Mouse (Mus musculus) embryonic facial prominence, embryonic 13.5 days (tissue): ENCODE measurements around the gene Gm44965. TPM values are rescaled to one million over a fixed set of nuclear protein-coding genes. Genes with fewer than 3 reads are reported as not detected.

Experiments used
- ATAC-seq: fragments of 200-750 bp; cut with Nextera tagmentation; 2 replicates; pipeline ENCODE4 v1.8.0; 2017; ENCODE audit warnings: low read depth; ENCODE audit not compliant: insufficient number of reproducible peaks, insufficient read depth, low FRiP score, low TSS enrichment
- H3K27ac ChIP-seq: fragments of 300-500 bp; sonication (generic); 2 replicates; pipeline ENCODE4 v1.5.1; 2015; ENCODE audit warnings: moderate library complexity, mild to moderate bottlenecking, inconsistent platforms
- H3K27me3 ChIP-seq: fragments of 300-500 bp; sonication (generic); 2 replicates; pipeline ENCODE4 v1.6.1; 2015; ENCODE audit warnings: mild to moderate bottlenecking, inconsistent platforms
- H3K36me3 ChIP-seq: fragments of 300-500 bp; sonication (generic); 2 replicates; pipeline ENCODE4 v1.6.1; 2015; ENCODE audit warnings: mild to moderate bottlenecking, inconsistent platforms
- H3K4me1 ChIP-seq: fragments of 300-500 bp; sonication (generic); 2 replicates; pipeline ENCODE4 v1.6.1; 2015; ENCODE audit warnings: inconsistent platforms
- H3K4me2 ChIP-seq: fragments of 300-500 bp; sonication (generic); 2 replicates; pipeline ENCODE4 v1.6.1; 2015; ENCODE audit warnings: moderate library complexity, mild to moderate bottlenecking, inconsistent platforms
- H3K4me3 ChIP-seq: fragments of 300-500 bp; sonication (generic); 2 replicates; pipeline ENCODE4 v1.5.1; 2015; ENCODE audit warnings: mild to moderate bottlenecking, inconsistent platforms
- H3K9ac ChIP-seq: fragments of 300-500 bp; sonication (generic); 2 replicates; pipeline ENCODE4 v1.6.1; 2015; ENCODE audit warnings: mild to moderate bottlenecking, inconsistent platforms
- H3K9me3 ChIP-seq: fragments of 300-500 bp; sonication (generic); 2 replicates; pipeline ENCODE4 v1.6.1; 2016; ENCODE audit warnings: inconsistent platforms
- WGBS: fragments of 180-500 bp; shearing (Covaris S2); methylation state at CpG from one replicate; pipeline ENCODE4 v1.1.7; 2015; ENCODE audit warnings: mixed read lengths; 5-methylcytosine and 5-hydroxymethylcytosine counted together
- polyA plus RNA-seq: library from polyadenylated mRNA; unstranded; fragments of >200 nt; fragmentation: Nextera tagmentation; extraction: Ambion mirVana; gene quantifications from 2 replicates; pipeline ENCODE4 v1.2.1, GENCODE M21; 2015

Gene Gm44965
- polyA plus RNA-seq, 1 experiment from 2014 or later, result not detected

GRCm38 (mm10) chr6:48646309-48646690 is 52.6 kb downstream of the Gm44965 start:
- no peak for ATAC-seq
- H3K27ac ChIP-seq, result no peak overlapping the region

GRCm38 (mm10) chr6:48646995-48647394 is 53.3 kb downstream of the Gm44965 start, which contains the start of gene Gimap8:
Gimap8 (plus strand) TSS chr6:48647234.
- H3K27ac ChIP-seq, result no peak within 1 kb of the TSS
- no peaks in the 10 kb centered on the region for H3K4me1 ChIP-seq
- no peak for ATAC-seq
- H3K9ac ChIP-seq, result no peak within 1 kb of the TSS
- no peaks in the 10 kb centered on the region for H3K36me3 ChIP-seq
- H3K4me3 ChIP-seq, result no peak within 1 kb of the TSS
- H3K4me2 ChIP-seq, result no peak within 1 kb of the TSS
- H3K9me3 ChIP-seq, result no peaks in the 10 kb centered on the region
- 49% methylated on average over 3 of the region's 3 CpGs for WGBS
- no peaks in the 10 kb centered on the region; the same call in 1 of the 2 replicates for H3K27me3 ChIP-seq

More at GRCm38 (mm10) chr6:48646309-48646690, 52.6 kb downstream of the Gm44965 start:
- no peaks in the 10 kb centered on the region; the same call in 1 of the 2 replicates for H3K27me3 ChIP-seq
- 82% methylated on average over 4 of the region's 4 CpGs for WGBS
- H3K36me3 ChIP-seq, result no peaks in the 10 kb centered on the region
- H3K9ac ChIP-seq, result no peak overlapping the region
- H3K4me1 ChIP-seq, result no peaks in the 10 kb centered on the region
- H3K4me2 ChIP-seq, result no peak overlapping the region
- no peak overlapping the region for H3K4me3 ChIP-seq
- H3K9me3 ChIP-seq, result no peaks in the 10 kb centered on the region

GRCm38 (mm10) chr6:48647611-48648010 is 53.9 kb downstream of the Gm44965 start:
- no peak overlapping the region for H3K4me3 ChIP-seq
- 77% methylated on average over 2 of the region's 2 CpGs for WGBS
- no peak overlapping the region for H3K9ac ChIP-seq
- no peaks in the 10 kb centered on the region for H3K9me3 ChIP-seq
- no peak overlapping the region for H3K4me2 ChIP-seq
- H3K27me3 ChIP-seq, result no peaks in the 10 kb centered on the region; the same call in 1 of the 2 replicates
- H3K4me1 ChIP-seq, result no peaks in the 10 kb centered on the region
- H3K27ac ChIP-seq, result no peak overlapping the region
- no peak for ATAC-seq
- H3K36me3 ChIP-seq, result no peaks in the 10 kb centered on the region

- Histone ChIP-seq H3K27me3 (no peaks in the 10 kb centered on the region; the same call in 1 of the 2 replicates), H3K9ac (no peak overlapping the region), H3K36me3 (no peaks in the 10 kb centered on the region), H3K4me2 (no peak overlapping the region), H3K4me1 (no peaks in the 10 kb centered on the region), H3K27ac (no peak overlapping the region), H3K4me3 (no peak overlapping the region), H3K9me3 (no peaks in the 10 kb centered on the region)
- ATAC-seq, result no peak
- 89% methylated on average over 4 of the region's 4 CpGs for WGBS
Measured at GRCm38 (mm10) chr6:48648779-48649178, 55.0 kb downstream of the Gm44965 start.

- Histone ChIP-seq H3K27ac (no peak overlapping the region), H3K36me3 (no peaks in the 10 kb centered on the region), H3K4me3 (no peak overlapping the region), H3K9ac (no peak overlapping the region), H3K27me3 (no peaks in the 10 kb centered on the region), H3K4me2 (no peak overlapping the region), H3K4me1 (no peaks in the 10 kb centered on the region), H3K9me3 (no peaks in the 10 kb centered on the region)
- ATAC-seq, result no peak
- WGBS, result 85% methylated on average over 9 of the region's 9 CpGs
Measured at GRCm38 (mm10) chr6:48650041-48650440, 56.3 kb downstream of the Gm44965 start.

- H3K9ac ChIP-seq, result no peak overlapping the region
- no peak for ATAC-seq
- no peaks in the 10 kb centered on the region for H3K27me3 ChIP-seq
- no peak overlapping the region for H3K4me3 ChIP-seq
- H3K36me3 ChIP-seq, result no peaks in the 10 kb centered on the region
- H3K4me1 ChIP-seq, result no peaks in the 10 kb centered on the region
- H3K4me2 ChIP-seq, result no peak overlapping the region
- H3K27ac ChIP-seq, result no peak overlapping the region
- H3K9me3 ChIP-seq, result no peaks in the 10 kb centered on the region
- 88% methylated on average over 5 of the region's 5 CpGs for WGBS
Measured at GRCm38 (mm10) chr6:48658721-48659120, 65.0 kb downstream of the Gm44965 start.

GRCm38 (mm10) chr6:48664750-48665149 is 71.0 kb downstream of the Gm44965 start:
- Histone ChIP-seq H3K27ac (no peak overlapping the region), H3K4me3 (no peak overlapping the region), H3K4me2 (no peak overlapping the region), H3K9me3 (no peaks in the 10 kb centered on the region), H3K36me3 (no peaks in the 10 kb centered on the region), H3K27me3 (no peaks in the 10 kb centered on the region), H3K4me1 (no peaks in the 10 kb centered on the region), H3K9ac (no peak overlapping the region)
- WGBS, result 78% methylated on average over 4 of the region's 4 CpGs
- ATAC-seq, result no peak

- no peak overlapping the region for H3K9ac ChIP-seq
- no peak overlapping the region for H3K4me3 ChIP-seq
- H3K27ac ChIP-seq, result no peak overlapping the region
- no peak for ATAC-seq
- H3K9me3 ChIP-seq, result no peaks in the 10 kb centered on the region
- no peaks in the 10 kb centered on the region for H3K36me3 ChIP-seq
- no peaks in the 10 kb centered on the region for H3K27me3 ChIP-seq
- H3K4me1 ChIP-seq, result no peaks in the 10 kb centered on the region
- WGBS, result 95% methylated on average over 9 of the region's 9 CpGs
- H3K4me2 ChIP-seq, result no peak overlapping the region
Measured at GRCm38 (mm10) chr6:48665471-48665870, 71.7 kb downstream of the Gm44965 start.

GRCm38 (mm10) chr6:48666159-48666586 is 72.4 kb downstream of the Gm44965 start:
- H3K27ac ChIP-seq, result no peak overlapping the region
- no peak overlapping the region for H3K4me3 ChIP-seq
- no peaks in the 10 kb centered on the region for H3K27me3 ChIP-seq
- H3K9ac ChIP-seq, result no peak overlapping the region
- no peak for ATAC-seq
- H3K36me3 ChIP-seq, result no peaks in the 10 kb centered on the region
- WGBS, result 51% methylated on average over 7 of the region's 7 CpGs
- H3K4me2 ChIP-seq, result no peak overlapping the region
- no peaks in the 10 kb centered on the region for H3K4me1 ChIP-seq
- H3K9me3 ChIP-seq, result no peaks in the 10 kb centered on the region

- no peak for ATAC-seq
- Histone ChIP-seq H3K27ac (no peak overlapping the region), H3K27me3 (no peaks in the 10 kb centered on the region), H3K4me2 (no peak overlapping the region), H3K4me1 (no peaks in the 10 kb centered on the region), H3K9me3 (no peaks in the 10 kb centered on the region), H3K9ac (no peak overlapping the region), H3K36me3 (no peaks in the 10 kb centered on the region), H3K4me3 (no peak overlapping the region)
Measured at GRCm38 (mm10) chr6:48668022-48668421, 74.3 kb downstream of the Gm44965 start.
